Mouse (Mus musculus): ENCODE data around the gene Nrxn2.

GRCm38 (mm10) chr19:6566450-6566849, 147.9 kb downstream of the Nrxn2 start:
- TF ChIP-seq POLR2A (IDR thresholded peaks at IDR 0.05; ENCODE audit: low read depth, low read length) (no peak), CTCF (IDR thresholded peaks at IDR 0.05; ENCODE audit: borderline replicate concordance, insufficient read depth, low read length) (no peak)

Measured in embryonic fibroblast, embryonic 13.5 days (primary cell).